In genomic region chr4:147419756-147420590, GRCm38 (mm10) we compare ENCODE assay signal across 10 mouse cellular contexts. TPM values are rescaled to one million over a fixed set of nuclear protein-coding genes. Genes with fewer than 3 reads are reported as not detected.
"Had no signal": no experiment of that assay in that cellular context is flagged by ENCODE, and none has a peak within 500 bp of the region (broad histone marks: within the 10 kb centered on the region; RNA-seq: fewer than 3 reads in every experiment).

No protein-coding gene starts in this region.

RNA-seq across cellular contexts. Expression of gene Zfp978, which starts 58.9 kb away (rescaled TPM):
- total RNA-seq: layer of hippocampus, adult 2 months; layer of hippocampus, postnatal 10 days; left cerebral cortex, postnatal 36 days; liver, adult 2 months; monocyte, adult 5-6 weeks had no signal
- polyA plus RNA-seq: limb, embryonic 13.5 days; liver, adult 2 months; liver, postnatal 0 days; neural tube, embryonic 14.5 days; spleen, adult 2 months; stomach, embryonic 15.5 days had no signal
